8 mouse cellular contexts compared by ENCODE assay signal in genomic region chr11:21658985-21659384, GRCm38 (mm10).
A peak's percentile ranks its signal among the peaks of the same experiment; 100 is the strongest.
DNase-seq lines count a peak whose midpoint lies in the region; ATAC-seq lines count a peak whose summit lies in the region.

No protein-coding gene starts in this region.

- DNase-seq in frontal cortex, postnatal 25 days (ENCODE audit: low spot score in 2 of 2), result no peak
- DNase-seq in midbrain, embryonic 14.5 days, result peak; percentile 83
- peak; percentile 5 for DNase-seq in c-Kit-positive CD71-negative TER-119-negative erythroid progenitor cells, embryonic 14.5 days (ENCODE audit: low read depth)
- DNase-seq in lung, postnatal 14 days, result peak; percentile 26
- no peak for DNase-seq in testis, postnatal 10 days (ENCODE audit: low spot score)
- DNase-seq in urinary bladder, postnatal 4 days (ENCODE audit: low spot score in 2 of 2), result no peak

- WGBS in midbrain, embryonic 14.5 days, result 67% methylated on average over 3 of the region's 3 CpGs
- WGBS in midbrain, embryonic 16.5 days, result 57% methylated on average over 3 of the region's 3 CpGs

- H3K36me3 ChIP-seq in midbrain, embryonic 14.5 days (ENCODE audit: control insufficient read depth, insufficient read depth, low read length), result no peaks in the 10 kb centered on the region
- H3K36me3 ChIP-seq in midbrain, embryonic 16.5 days (ENCODE audit: control insufficient read depth, insufficient read depth, low read length), result no peaks in the 10 kb centered on the region

- no peaks in the 10 kb centered on the region for H3K27me3 ChIP-seq in midbrain, embryonic 14.5 days (ENCODE audit: control insufficient read depth, insufficient read depth, low read length)
- H3K27me3 ChIP-seq in midbrain, embryonic 16.5 days (ENCODE audit: control insufficient read depth, insufficient read depth, low read depth, low read length), result no peaks in the 10 kb centered on the region

- H3K9ac ChIP-seq in midbrain, embryonic 14.5 days (replicated peaks; ENCODE audit: low read length), result no peak overlapping the region
- H3K9ac ChIP-seq in midbrain, embryonic 16.5 days (ENCODE audit: low read depth, low read length), result no peak overlapping the region

- no peak overlapping the region for H3K27ac ChIP-seq in midbrain, embryonic 14.5 days (replicated peaks; ENCODE audit: low read depth, low read length)
- H3K27ac ChIP-seq in midbrain, embryonic 16.5 days (ENCODE audit: low read length), result no peak overlapping the region

- H3K9me3 ChIP-seq in midbrain, embryonic 14.5 days (ENCODE audit: control insufficient read depth, low read length), result no peaks in the 10 kb centered on the region
- H3K9me3 ChIP-seq in midbrain, embryonic 16.5 days (replicated peaks; ENCODE audit: control insufficient read depth, low read length, poor library complexity, severe bottlenecking), result peaks cover 4% of the 10 kb centered on the region; the same call in 1 of the 2 replicates

- no peak overlapping the region for H3K4me3 ChIP-seq in midbrain, embryonic 14.5 days (replicated peaks; ENCODE audit: low read depth, low read length)
- H3K4me3 ChIP-seq in midbrain, embryonic 16.5 days (ENCODE audit: low read depth, low read length), result no peak overlapping the region

- peak; percentile 79; the same call in 1 of the 2 replicates for ATAC-seq in frontal cortex, adult (ENCODE audit: low TSS enrichment)
- no peak for ATAC-seq in midbrain, embryonic 14.5 days (ENCODE audit: low FRiP score, low TSS enrichment)
- ATAC-seq in midbrain, embryonic 16.5 days, result no peak; the same call in 1 of the 2 replicates

- no peak overlapping the region for H3K4me2 ChIP-seq in midbrain, embryonic 14.5 days (ENCODE audit: low read length)
- no peak overlapping the region for H3K4me2 ChIP-seq in midbrain, embryonic 16.5 days (ENCODE audit: low read length)

- H3K4me1 ChIP-seq in midbrain, embryonic 14.5 days (ENCODE audit: control insufficient read depth, insufficient read depth, low read length), result no peaks in the 10 kb centered on the region
- no peaks in the 10 kb centered on the region for H3K4me1 ChIP-seq in midbrain, embryonic 16.5 days (ENCODE audit: control insufficient read depth, insufficient read depth, low read length)

Comparison
In these comparisons a context has a peak if more than half of its experiments do, and no peak if none do; other contexts are left out.
1. DNase-seq: peak in midbrain, embryonic 14.5 days (single experiment), c-Kit-positive CD71-negative TER-119-negative erythroid progenitor cells, embryonic 14.5 days (single experiment) and lung, postnatal 14 days (single experiment); none in frontal cortex, postnatal 25 days (0 of 2), testis, postnatal 10 days (single experiment) and urinary bladder, postnatal 4 days (0 of 2).